Mouse (Mus musculus) brain, embryonic 18.5 days (tissue): Measurements from ENCODE around the gene Rnf180.

Experiments
- DNase-seq: peaks from one replicate; pipeline ENCODE4 v3.0.0-alpha.2; 2012; ENCODE audit warnings: low read depth, low spot score

Gene Rnf180

DNA sequence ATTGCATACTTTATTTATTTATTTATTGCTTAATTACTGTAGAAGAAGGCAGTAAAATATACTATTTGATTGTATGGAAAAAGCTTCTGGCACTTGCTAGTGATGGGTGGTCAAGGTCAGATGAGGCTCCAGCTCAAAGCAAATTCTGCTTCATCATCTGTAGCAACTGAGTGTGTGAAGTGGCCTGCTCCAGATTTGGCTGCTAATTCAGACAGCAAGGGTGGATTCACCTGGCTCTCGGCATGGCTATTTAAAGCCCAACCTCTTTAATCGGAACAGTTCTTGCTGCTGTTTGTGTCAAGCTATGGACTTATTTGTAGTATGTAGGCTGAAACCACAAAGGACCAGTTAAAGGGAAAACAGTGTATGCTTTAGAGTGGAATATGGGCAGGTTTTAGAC lies 161.8 kb downstream of the Rnf180 start:
- no peak for DNase-seq

DNA sequence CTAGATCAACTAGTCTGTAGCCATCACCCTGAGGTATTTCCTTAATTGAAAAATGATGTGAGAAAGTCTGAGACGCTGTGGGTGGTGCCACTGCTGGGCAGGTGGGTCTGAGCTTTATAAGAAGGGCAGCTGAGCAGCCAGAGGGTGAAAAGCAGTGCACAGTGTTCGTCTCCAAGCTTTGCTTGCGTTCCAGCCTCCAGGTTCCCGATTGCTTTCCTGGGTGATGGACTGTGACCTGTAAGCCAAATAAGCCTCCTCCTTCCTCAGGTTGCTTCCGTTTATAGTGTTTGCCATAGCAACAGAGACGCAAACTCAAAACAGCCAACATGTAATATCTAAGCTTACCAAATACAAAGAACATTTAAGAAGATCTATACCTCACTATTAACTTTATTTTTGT lies 162.2 kb downstream of the Rnf180 start:
- DNase-seq = no peak

DNA sequence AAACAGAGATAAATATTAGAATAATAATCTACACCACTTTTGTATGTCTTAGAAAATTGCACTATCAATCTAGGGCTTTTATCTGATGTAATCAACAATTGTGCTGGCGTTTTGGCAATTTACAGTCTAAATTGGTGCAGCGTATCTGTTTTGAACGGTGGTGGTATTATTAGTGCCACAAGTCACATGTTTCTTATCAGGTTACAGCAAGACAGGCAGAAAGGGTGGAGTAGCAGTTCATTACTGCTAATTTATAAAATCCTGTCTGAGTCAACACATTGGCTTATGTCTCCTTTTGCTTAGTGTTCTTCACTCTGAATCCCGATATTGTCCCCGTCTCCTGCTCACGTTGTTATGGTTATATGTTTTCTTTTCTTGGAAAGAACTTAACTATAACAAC lies 164.5 kb downstream of the Rnf180 start:
- DNase-seq = no peak

DNA sequence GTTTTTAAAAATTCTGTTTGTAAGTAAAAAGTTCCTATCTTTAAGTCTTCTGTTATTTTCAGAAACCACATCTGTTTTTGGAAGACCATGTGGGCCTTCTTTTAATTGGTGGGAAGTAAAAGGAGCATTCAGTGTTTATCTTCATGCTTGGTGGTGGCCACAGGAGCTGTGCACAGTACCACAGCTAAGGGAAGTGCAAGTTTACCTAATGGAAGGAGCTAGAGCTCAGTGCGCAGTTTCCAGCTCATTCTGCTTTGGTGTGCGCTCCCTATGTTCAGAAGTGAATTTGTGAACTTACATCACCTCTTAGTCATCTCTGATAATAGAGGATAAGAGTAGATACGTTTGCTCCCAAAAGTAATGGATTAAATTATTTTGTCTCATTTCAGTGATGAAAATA lies 172.5 kb downstream of the Rnf180 start:
- DNase-seq = no peak

DNA sequence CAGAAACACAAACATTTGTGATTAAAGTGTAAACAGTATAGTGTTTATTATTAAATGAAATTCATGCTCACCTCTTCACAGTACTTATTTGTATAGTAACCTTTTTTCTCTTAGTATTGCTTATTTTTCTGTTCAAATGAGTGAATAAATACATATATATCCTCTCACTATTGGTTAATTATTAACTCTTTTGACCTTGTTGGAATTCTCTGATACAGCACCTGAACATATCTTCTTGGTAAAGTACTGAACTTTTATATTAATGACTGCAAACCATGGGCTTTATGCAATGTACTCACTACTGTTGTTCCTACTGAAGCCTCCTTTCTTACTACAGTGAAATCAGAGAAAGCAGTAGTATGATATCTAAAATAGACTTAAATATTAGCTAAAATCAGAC lies 173.0 kb downstream of the Rnf180 start:
- DNase-seq = no peak

DNA sequence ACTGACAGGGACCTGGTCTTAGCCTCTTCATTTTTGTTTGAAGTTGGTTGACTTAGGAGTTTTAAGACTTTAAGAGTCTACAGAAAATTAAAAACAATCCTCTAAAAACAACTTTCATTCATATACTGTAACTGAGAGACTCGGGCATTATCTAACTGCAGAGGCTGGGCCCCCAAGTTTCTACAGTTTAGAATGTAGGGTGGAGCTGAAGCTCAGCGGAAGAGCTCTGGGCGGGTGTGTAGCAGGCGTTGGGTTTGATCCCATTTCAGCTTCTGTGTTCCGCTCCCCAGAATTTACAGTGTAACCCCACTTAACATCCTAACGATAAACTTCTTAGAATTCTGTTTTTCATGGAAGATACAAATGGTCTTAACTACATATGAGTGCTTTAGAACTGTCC lies 183.0 kb downstream of the Rnf180 start:
- DNase-seq = no peak

DNA sequence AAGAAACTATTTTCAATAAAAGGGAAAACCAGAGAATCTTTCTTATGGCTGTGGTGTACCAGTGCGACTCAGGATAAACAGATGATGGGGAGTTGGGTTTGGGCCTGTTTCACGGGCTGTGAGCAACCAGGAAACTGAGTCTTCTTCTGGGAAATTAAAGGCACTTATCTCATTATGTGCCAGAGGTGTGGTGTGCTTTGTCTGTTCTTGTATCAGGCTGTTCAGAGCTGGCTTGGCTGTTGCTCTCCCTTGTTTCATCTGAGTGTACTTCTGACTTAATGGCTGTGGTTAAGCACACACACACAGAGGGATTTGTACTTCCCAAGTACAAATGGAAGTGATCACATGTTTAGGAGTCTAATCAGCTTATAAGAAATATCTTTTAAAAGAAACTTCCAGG lies 190.2 kb downstream of the Rnf180 start:
- no peak for DNase-seq

DNA sequence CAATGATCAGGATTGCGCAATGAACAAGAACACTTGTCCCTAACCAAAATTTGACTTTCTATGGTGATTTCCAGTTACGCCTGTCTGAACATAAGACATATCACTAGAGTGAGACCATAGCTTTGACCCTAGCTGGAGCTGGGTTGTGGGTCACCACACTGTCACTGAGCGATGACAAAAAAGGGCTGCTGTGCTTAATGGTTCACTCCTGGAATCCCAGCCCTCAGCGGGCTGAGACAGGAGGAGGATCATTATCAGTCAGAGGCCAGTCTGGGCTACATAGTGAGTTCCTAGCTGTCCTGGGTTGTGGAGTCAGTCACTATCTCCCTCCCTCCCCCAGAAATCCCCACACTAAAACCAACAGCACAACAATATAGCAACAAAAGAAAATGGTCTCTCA lies 193.9 kb downstream of the Rnf180 start:
- no peak for DNase-seq

DNA sequence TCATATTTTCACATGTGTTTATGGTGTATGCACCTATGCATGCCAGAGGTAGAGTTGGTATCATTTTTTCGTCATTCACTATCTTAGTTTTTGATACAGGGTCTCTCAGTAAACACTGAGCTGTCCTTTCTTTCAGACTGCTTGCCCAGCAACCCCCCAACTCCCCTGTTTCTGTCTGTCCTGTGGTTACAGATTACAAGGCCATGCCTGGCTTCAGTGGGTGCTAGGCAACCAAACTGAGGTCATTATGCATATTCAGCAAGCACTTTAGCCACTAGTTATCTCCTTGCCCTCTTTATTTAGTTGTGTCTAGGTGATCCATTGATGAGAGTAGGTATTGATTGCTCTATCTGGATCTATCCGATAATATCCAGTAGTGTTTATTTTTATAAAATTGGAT lies 198.3 kb downstream of the Rnf180 start:
- no peak for DNase-seq

DNA sequence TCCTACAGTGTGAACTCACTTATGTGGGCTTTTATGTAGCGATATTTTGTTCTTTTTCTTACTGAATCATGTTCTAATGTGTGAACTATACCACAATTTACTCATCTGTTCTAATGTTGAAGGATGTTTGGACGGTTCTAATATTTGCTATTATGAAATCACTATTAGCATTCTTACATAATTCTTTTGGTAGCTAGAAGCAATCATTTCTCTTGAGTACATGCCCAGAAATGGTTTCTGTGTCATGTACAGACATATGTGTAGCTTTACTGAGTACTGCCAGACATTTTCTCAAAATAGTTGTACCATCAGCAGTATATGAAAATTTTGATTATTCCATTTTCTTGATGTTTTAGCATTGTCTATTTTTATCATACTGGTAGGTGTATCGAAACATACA lies 205.3 kb downstream of the Rnf180 start:
- no peak for DNase-seq

DNA sequence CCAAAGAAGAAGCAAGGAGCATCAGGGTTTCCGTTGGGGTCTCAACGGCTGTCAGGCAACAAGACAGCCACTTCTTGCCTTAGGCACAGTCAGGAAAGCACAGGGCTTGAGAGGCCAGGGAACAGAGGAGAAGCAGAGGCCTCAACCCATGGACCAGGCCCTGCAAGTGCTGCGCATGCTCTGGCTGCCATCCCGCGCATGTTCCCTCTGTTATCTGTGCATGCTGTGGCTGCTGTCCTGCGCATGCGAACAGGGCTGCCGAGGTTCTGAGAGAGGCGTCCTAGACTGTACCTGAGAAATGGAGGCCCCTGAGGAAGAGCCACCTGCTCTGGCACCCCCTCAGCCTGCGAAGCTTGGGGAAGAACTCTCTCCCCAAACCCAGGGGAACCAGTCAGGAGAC lies 212.8 kb downstream of the Rnf180 start, which contains the start of gene 4933425L06Rik:
TSS of gene 4933425L06Rik (plus strand) at position 261 of the 400 bp plus-strand sequence.
- DNase-seq = no peak
